Mouse (Mus musculus) forebrain, embryonic 11.5 days (tissue): ENCODE measurements around the gene Pdilt. TPM values are rescaled to one million over a fixed set of nuclear protein-coding genes. Genes with fewer than 3 reads are reported as not detected.

Experiments
- ATAC-seq: fragments of 200-750 bp; cut with Nextera tagmentation; replicated peaks from 2 replicates; pipeline ENCODE4 v1.8.0; 2017; ENCODE audit warnings: moderate TSS enrichment; ENCODE audit not compliant: low FRiP score
- DNase-seq: peaks from one replicate; pipeline ENCODE4 v3.0.0-alpha.2; 2017; ENCODE audit warnings: low spot score
- H3K27ac ChIP-seq: fragments of 300-500 bp; sonication (generic); 2 replicates; pipeline ENCODE4 v1.5.1; 2014; ENCODE audit warnings: low read depth, low read length
- H3K27me3 ChIP-seq: fragments of 300-500 bp; sonication (generic); 2 replicates; pipeline ENCODE4 v1.6.1; 2014; ENCODE audit warnings: mild to moderate bottlenecking, low read length, mixed read lengths; ENCODE audit not compliant: control insufficient read depth, insufficient read depth
- H3K36me3 ChIP-seq: fragments of 300-500 bp; sonication (generic); 2 replicates; pipeline ENCODE4 v1.6.1; 2014; ENCODE audit warnings: mild to moderate bottlenecking, low read length, moderate library complexity, mixed read lengths; ENCODE audit not compliant: control insufficient read depth, insufficient read depth
- H3K4me1 ChIP-seq: fragments of 300-500 bp; sonication (generic); replicated peaks from 2 replicates; pipeline ENCODE4 v1.6.1; 2014; ENCODE audit warnings: low read length, mixed read lengths; ENCODE audit not compliant: control insufficient read depth, insufficient read depth
- H3K4me2 ChIP-seq: fragments of 300-500 bp; sonication (generic); 2 replicates; pipeline ENCODE4 v1.6.1; 2014; ENCODE audit warnings: low read depth, mild to moderate bottlenecking, low read length, moderate library complexity, mixed read lengths; ENCODE audit not compliant: severe bottlenecking
- H3K4me3 ChIP-seq: fragments of 300-500 bp; sonication (generic); 2 replicates; pipeline ENCODE4 v1.5.1; 2014; ENCODE audit warnings: low read depth, low read length
- H3K9ac ChIP-seq: fragments of 300-500 bp; sonication (generic); 2 replicates; pipeline ENCODE4 v1.6.1; 2014; ENCODE audit warnings: low read length
- H3K9me3 ChIP-seq: fragments of 300-500 bp; sonication (generic); 2 replicates; pipeline ENCODE4 v1.6.1; 2016; ENCODE audit warnings: low read length, mixed read lengths; ENCODE audit not compliant: control insufficient read depth
- WGBS: fragments of 180-500 bp; shearing (Covaris S2); extraction: QIAGEN DNeasy Blood & Tissue Kit; methylation state at CpG from one replicate; pipeline ENCODE4 v1.1.7; 2014; 5-methylcytosine and 5-hydroxymethylcytosine counted together
- polyA plus RNA-seq: library from polyadenylated mRNA; unstranded; fragments of >200 nt; fragmentation: Nextera tagmentation; extraction: Ambion mirVana; gene quantifications from 2 replicates; pipeline ENCODE4 v1.2.1, GENCODE M21; 2014

Pdilt gene
- polyA plus RNA-seq, 1 experiment from 2014 or later: not detected

GRCm38 (mm10) chr7:119542445-119542844 is 19.2 kb upstream of the Pdilt start:
- no peaks in the 10 kb centered on the region for H3K4me1 ChIP-seq
- no peaks in the 10 kb centered on the region for H3K36me3 ChIP-seq
- ATAC-seq (no peak), DNase-seq (no peak)
- no peak overlapping the region for H3K9ac ChIP-seq
- H3K4me3 ChIP-seq: no peak overlapping the region
- WGBS: 85% methylated on average over 2 of the region's 2 CpGs
- no peaks in the 10 kb centered on the region for H3K27me3 ChIP-seq
- no peak overlapping the region for H3K27ac ChIP-seq
- no peaks in the 10 kb centered on the region for H3K9me3 ChIP-seq
- no peak overlapping the region for H3K4me2 ChIP-seq

- H3K27ac ChIP-seq: no peak overlapping the region
- H3K9ac ChIP-seq: no peak overlapping the region
- H3K4me1 ChIP-seq: no peaks in the 10 kb centered on the region
- H3K4me3 ChIP-seq: no peak overlapping the region
- ATAC-seq: no peak
- no peak for DNase-seq
- no peaks in the 10 kb centered on the region for H3K36me3 ChIP-seq
- H3K4me2 ChIP-seq: no peak overlapping the region
- H3K27me3 ChIP-seq: no peaks in the 10 kb centered on the region
- 83% methylated on average over 2 of the region's 2 CpGs for WGBS
- H3K9me3 ChIP-seq: no peaks in the 10 kb centered on the region
Observed at GRCm38 (mm10) chr7:119534389-119534788, 11.1 kb upstream of the Pdilt start.

GRCm38 (mm10) chr7:119532924-119533323 is 9.6 kb upstream of the Pdilt start:
- WGBS: 70% methylated on average over 1 of the region's 1 CpGs

GRCm38 (mm10) chr7:119528617-119529016 is 5.3 kb upstream of the Pdilt start:
- no peak overlapping the region for H3K4me3 ChIP-seq
- H3K27me3 ChIP-seq: no peaks in the 10 kb centered on the region
- no peaks in the 10 kb centered on the region for H3K9me3 ChIP-seq
- no peaks in the 10 kb centered on the region; the same call in 1 of the 2 replicates for H3K4me1 ChIP-seq
- no peaks in the 10 kb centered on the region for H3K36me3 ChIP-seq
- H3K4me2 ChIP-seq: no peak overlapping the region
- no peak overlapping the region for H3K27ac ChIP-seq
- WGBS: 77% methylated on average over 7 of the region's 7 CpGs
- no peak overlapping the region for H3K9ac ChIP-seq
- no peak for DNase-seq
- ATAC-seq: no peak

More at GRCm38 (mm10) chr7:119532924-119533323, 9.6 kb upstream of the Pdilt start:
- Histone ChIP-seq H3K4me2 (no peak overlapping the region), H3K27me3 (no peaks in the 10 kb centered on the region), H3K4me3 (no peak overlapping the region), H3K9me3 (no peaks in the 10 kb centered on the region), H3K27ac (no peak overlapping the region), H3K36me3 (no peaks in the 10 kb centered on the region), H3K9ac (no peak overlapping the region), H3K4me1 (no peaks in the 10 kb centered on the region)
- no peak for ATAC-seq
- DNase-seq: no peak

GRCm38 (mm10) chr7:119527548-119527947 is 4.3 kb upstream of the Pdilt start:
- Histone ChIP-seq H3K9ac (no peak overlapping the region), H3K36me3 (no peaks in the 10 kb centered on the region), H3K4me1 (no peaks in the 10 kb centered on the region; the same call in 1 of the 2 replicates), H3K27ac (no peak overlapping the region), H3K4me2 (no peak overlapping the region), H3K4me3 (no peak overlapping the region), H3K9me3 (no peaks in the 10 kb centered on the region), H3K27me3 (no peaks in the 10 kb centered on the region)
- ATAC-seq (no peak), DNase-seq (no peak)
- 76% methylated on average over 2 of the region's 2 CpGs for WGBS

GRCm38 (mm10) chr7:119527135-119527534 is 3.8 kb upstream of the Pdilt start:
- no peak for DNase-seq
- Histone ChIP-seq H3K27ac (no peak overlapping the region), H3K4me2 (no peak overlapping the region), H3K36me3 (no peaks in the 10 kb centered on the region), H3K9me3 (no peaks in the 10 kb centered on the region), H3K27me3 (no peaks in the 10 kb centered on the region), H3K4me3 (no peak overlapping the region), H3K4me1 (no peaks in the 10 kb centered on the region; the same call in 1 of the 2 replicates), H3K9ac (no peak overlapping the region)
- no peak for ATAC-seq
- 96% methylated on average over 1 of the region's 1 CpGs for WGBS

GRCm38 (mm10) chr7:119526486-119526885 is 3.2 kb upstream of the Pdilt start:
- Histone ChIP-seq H3K9ac (no peak overlapping the region), H3K4me2 (no peak overlapping the region), H3K9me3 (no peaks in the 10 kb centered on the region), H3K36me3 (no peaks in the 10 kb centered on the region), H3K4me3 (no peak overlapping the region), H3K4me1 (no peaks in the 10 kb centered on the region; the same call in 1 of the 2 replicates), H3K27me3 (no peaks in the 10 kb centered on the region), H3K27ac (no peak overlapping the region)
- ATAC-seq: no peak
- DNase-seq: no peak
- 37% methylated on average over 13 of the region's 13 CpGs for WGBS

GRCm38 (mm10) chr7:119525881-119526281 is 2.6 kb upstream of the Pdilt start:
- ATAC-seq: no peak
- Histone ChIP-seq H3K27me3 (no peaks in the 10 kb centered on the region), H3K36me3 (no peaks in the 10 kb centered on the region), H3K4me1 (no peaks in the 10 kb centered on the region; the same call in 1 of the 2 replicates), H3K27ac (no peak overlapping the region), H3K4me2 (no peak overlapping the region), H3K4me3 (no peak overlapping the region), H3K9ac (no peak overlapping the region), H3K9me3 (no peaks in the 10 kb centered on the region)
- no peak for DNase-seq
- WGBS: 61% methylated on average over 2 of the region's 2 CpGs

- H3K4me1 ChIP-seq: no peaks in the 10 kb centered on the region; the same call in 1 of the 2 replicates
- ATAC-seq: no peak
- DNase-seq: no peak
- no peaks in the 10 kb centered on the region for H3K27me3 ChIP-seq
- no peak overlapping the region for H3K4me3 ChIP-seq
- no peak overlapping the region for H3K27ac ChIP-seq
- WGBS: 88% methylated on average over 1 of the region's 1 CpGs
- H3K36me3 ChIP-seq: no peaks in the 10 kb centered on the region
- H3K4me2 ChIP-seq: no peak overlapping the region
- no peak overlapping the region for H3K9ac ChIP-seq
- no peaks in the 10 kb centered on the region for H3K9me3 ChIP-seq
Observed at GRCm38 (mm10) chr7:119522385-119522784, 904 bp downstream of the Pdilt start.
